Mouse (Mus musculus) MEL (cell line): ENCODE data around the gene Plxdc1. TPM values are rescaled to one million over a fixed set of nuclear protein-coding genes. Genes with fewer than 3 reads are reported as not detected.

Experiments used
- DNase-seq: peaks from one replicate; pipeline ENCODE4 v3.0.0; 2011; ENCODE audit warnings: low read depth, low spot score
- H3K27ac ChIP-seq: 2 replicates; pipeline ENCODE4 v1.5.1; 2012; ENCODE audit warnings: low read depth, mild to moderate bottlenecking, control low read depth, low read length, moderate library complexity; ENCODE audit not compliant: control insufficient read depth
- H3K27me3 ChIP-seq, 2 experiments: fragments of 150-350 bp in 1 of 2; sonication (generic) in 1 of 2; 2 replicates each; pipeline ENCODE4 v1.6.1; 2012; ENCODE audit warnings: low read length in 2 of 2, mild to moderate bottlenecking in 2 of 2, improper control_type of control experiment in 1 of 2, moderate library complexity in 1 of 2; ENCODE audit not compliant: insufficient read depth in 2 of 2, control insufficient read depth in 1 of 2
- H3K36me3 ChIP-seq, 2 experiments: 2 replicates each; pipeline ENCODE4 v1.6.1; 2012 to 2014; ENCODE audit warnings: low read length in 2 of 2, improper control_type of control experiment in 1 of 2, inconsistent platforms in 1 of 2, mild to moderate bottlenecking in 1 of 2; ENCODE audit not compliant: insufficient read depth in 2 of 2, control insufficient read depth in 1 of 2
- H3K4me1 ChIP-seq, 2 experiments: fragments of 150-350 bp in 1 of 2; sonication (generic) in 1 of 2; 2 replicates each; pipeline ENCODE4 v1.6.1; 2012; ENCODE audit warnings: low read length in 2 of 2, improper control_type of control experiment in 1 of 2, mild to moderate bottlenecking in 1 of 2; ENCODE audit not compliant: insufficient read depth in 2 of 2, control insufficient read depth in 1 of 2
- H3K4me3 ChIP-seq, 2 experiments: fragments of 150-350 bp in 1 of 2; sonication (generic) in 1 of 2; 2 replicates each; pipeline ENCODE4 v1.5.1; 2012; ENCODE audit warnings: low read depth in 2 of 2, low read length in 2 of 2, mild to moderate bottlenecking in 2 of 2, moderate library complexity in 2 of 2, control low read depth in 1 of 2, improper control_type of control experiment in 1 of 2; ENCODE audit not compliant: control insufficient read depth in 1 of 2, insufficient read depth in 1 of 2
- H3K79me2 ChIP-seq: 2 replicates; pipeline ENCODE4 v1.6.1; 2012; ENCODE audit warnings: mild to moderate bottlenecking, low read length, moderate library complexity; ENCODE audit not compliant: control insufficient read depth, poor library complexity, insufficient read depth
- H3K9ac ChIP-seq: 2 replicates; pipeline ENCODE4 v1.6.1; 2012; ENCODE audit warnings: low read depth, mild to moderate bottlenecking, control low read depth, low read length, moderate library complexity; ENCODE audit not compliant: control insufficient read depth, poor library complexity, severe bottlenecking
- H3K9me3 ChIP-seq: fragments of 150-350 bp; sonication (generic); replicated peaks from 2 replicates; pipeline ENCODE4 v1.6.1; 2012; ENCODE audit warnings: mild to moderate bottlenecking, low read length, improper control_type of control experiment, moderate library complexity; ENCODE audit not compliant: insufficient read depth
- CHD1 ChIP-seq: IDR thresholded peaks from 2 replicates; pipeline ENCODE4 v1.6.1; 2012; ENCODE audit warnings: low read depth, mild to moderate bottlenecking, inconsistent platforms, low read length, improper control_type of control experiment
- CHD2 ChIP-seq: IDR thresholded peaks from 2 replicates; pipeline ENCODE4 v1.6.1; 2011; ENCODE audit warnings: low read length, improper control_type of control experiment
- CTCF ChIP-seq, 3 experiments: IDR thresholded peaks in 2 of 3; conservative IDR thresholded peaks in 1 of 3; 2 replicates each; pipeline ENCODE4 v1.5.1; 2011 to 2012; ENCODE audit warnings: low read length in 3 of 3, low read depth in 2 of 3, mild to moderate bottlenecking in 2 of 3, improper control_type of control experiment in 1 of 3, inconsistent platforms in 1 of 3, mixed read lengths in 1 of 3, moderate library complexity in 1 of 3; ENCODE audit not compliant: control insufficient read depth in 1 of 3, insufficient read depth in 1 of 3, poor library complexity in 1 of 3, severe bottlenecking in 1 of 3
- E2F4 ChIP-seq: IDR thresholded peaks from 2 replicates; pipeline ENCODE4 v1.6.1; 2011; ENCODE audit warnings: low read depth, low read length, improper control_type of control experiment, borderline replicate concordance
- GABPA ChIP-seq: IDR thresholded peaks from 2 replicates; pipeline ENCODE4 v1.6.1; 2012; ENCODE audit warnings: low read depth, mild to moderate bottlenecking, inconsistent platforms, low read length, improper control_type of control experiment, moderate library complexity
- HCFC1 ChIP-seq: IDR thresholded peaks from 2 replicates; pipeline ENCODE4 v1.6.1; 2012; ENCODE audit warnings: low read depth, mild to moderate bottlenecking, inconsistent platforms, low read length, improper control_type of control experiment, moderate library complexity
- KAT2A ChIP-seq: conservative IDR thresholded peaks from 2 replicates; pipeline ENCODE4 v1.6.1; 2012; ENCODE audit warnings: low read depth, low read length, improper control_type of control experiment, inconsistent platforms
- MYB ChIP-seq: IDR thresholded peaks from 2 replicates; pipeline ENCODE4 v1.6.1; 2011; ENCODE audit warnings: mild to moderate bottlenecking, low read depth, low read length, improper control_type of control experiment
- MYC ChIP-seq: IDR thresholded peaks from 2 replicates; pipeline ENCODE4 v1.6.1; 2011; ENCODE audit warnings: low read depth, mild to moderate bottlenecking, low read length, improper control_type of control experiment, moderate library complexity
- NELFE ChIP-seq: IDR thresholded peaks from 2 replicates; pipeline ENCODE4 v1.6.1; 2011; ENCODE audit warnings: low read depth, low read length, improper control_type of control experiment
- POLR2A ChIP-seq, 2 experiments: IDR thresholded peaks; 2 replicates each; pipeline ENCODE4 v1.6.1; 2011 to 2012; ENCODE audit warnings: low read length in 2 of 2, mild to moderate bottlenecking in 2 of 2, control low read depth in 1 of 2, improper control_type of control experiment in 1 of 2, low read depth in 1 of 2, moderate library complexity in 1 of 2; ENCODE audit not compliant: control insufficient read depth in 1 of 2, insufficient read depth in 1 of 2, poor library complexity in 1 of 2
- POLR2AphosphoS2 ChIP-seq: IDR thresholded peaks from 2 replicates; pipeline ENCODE4 v1.6.1; 2011; ENCODE audit warnings: low read length, improper control_type of control experiment
- RAD21 ChIP-seq: IDR thresholded peaks from 2 replicates; pipeline ENCODE4 v1.6.1; 2011; ENCODE audit warnings: mild to moderate bottlenecking, low read depth, low read length, improper control_type of control experiment
- RCOR1 ChIP-seq: IDR thresholded peaks from 2 replicates; pipeline ENCODE4 v1.6.1; 2012; ENCODE audit warnings: low read depth, mild to moderate bottlenecking, inconsistent platforms, low read length, improper control_type of control experiment
- TAL1 ChIP-seq: IDR thresholded peaks from 2 replicates; pipeline ENCODE4 v1.6.1; 2012; ENCODE audit warnings: mild to moderate bottlenecking, inconsistent platforms, low read length, moderate library complexity, mixed read lengths
- TCF12 ChIP-seq: IDR thresholded peaks from 2 replicates; pipeline ENCODE4 v1.6.1; 2014; ENCODE audit warnings: low read depth, mild to moderate bottlenecking, inconsistent platforms, low read length, improper control_type of control experiment, moderate library complexity
- UBTF ChIP-seq: IDR thresholded peaks from 2 replicates; pipeline ENCODE4 v1.6.1; 2012; ENCODE audit warnings: low read depth, mild to moderate bottlenecking, inconsistent platforms, low read length, improper control_type of control experiment, moderate library complexity, borderline replicate concordance; ENCODE audit not compliant: insufficient read depth
- USF1 ChIP-seq: IDR thresholded peaks from 2 replicates; pipeline ENCODE4 v1.6.1; 2014; ENCODE audit warnings: low read depth, mild to moderate bottlenecking, inconsistent platforms, low read length, improper control_type of control experiment, moderate library complexity
- USF2 ChIP-seq, 2 experiments: IDR thresholded peaks; 2 replicates each; pipeline ENCODE4 v1.6.1; 2011 to 2012; ENCODE audit warnings: improper control_type of control experiment in 2 of 2, low read length in 2 of 2, borderline replicate concordance in 1 of 2, inconsistent platforms in 1 of 2, low read depth in 1 of 2, mild to moderate bottlenecking in 1 of 2; ENCODE audit not compliant: insufficient read depth in 1 of 2
- ZKSCAN1 ChIP-seq: IDR thresholded peaks from 2 replicates; pipeline ENCODE4 v1.6.1; 2012; ENCODE audit warnings: low read depth, mild to moderate bottlenecking, inconsistent platforms, low read length, improper control_type of control experiment, moderate library complexity
- ZMIZ1 ChIP-seq: IDR thresholded peaks from 2 replicates; pipeline ENCODE4 v1.6.1; 2012; ENCODE audit warnings: low read depth, mild to moderate bottlenecking, inconsistent platforms, low read length, improper control_type of control experiment, moderate library complexity
- ZNF384 ChIP-seq: IDR thresholded peaks from 2 replicates; pipeline ENCODE4 v1.6.1; 2012; ENCODE audit warnings: low read depth, mild to moderate bottlenecking, inconsistent platforms, low read length, improper control_type of control experiment
- polyA plus RNA-seq, 2 experiments: library from polyadenylated mRNA; stranded (reverse) in 1 of 2; unstranded in 1 of 2; fragments of >175 nt in 1 of 2; fragments of >200 nt in 1 of 2; gene quantifications; 2 replicates each; pipeline versions ENCODE4 v1.2.1 to v1.2.4; 2012; ENCODE audit warnings: low replicate concordance in 2 of 2, low read depth in 1 of 2; ENCODE audit not compliant: insufficient read length in 2 of 2, insufficient read depth in 1 of 2, missing spikeins in 1 of 2
- total RNA-seq: library from RNA; depleted of rRNA; stranded (reverse); fragments of 300-350 nt; gene quantifications from 2 replicates; pipeline ENCODE4 v1.2.3, GENCODE M21; 2012

Gene Plxdc1
- total and polyA plus RNA-seq, 3 experiments: 13.1 to 24.5 TPM; not detected in 1

DNA sequence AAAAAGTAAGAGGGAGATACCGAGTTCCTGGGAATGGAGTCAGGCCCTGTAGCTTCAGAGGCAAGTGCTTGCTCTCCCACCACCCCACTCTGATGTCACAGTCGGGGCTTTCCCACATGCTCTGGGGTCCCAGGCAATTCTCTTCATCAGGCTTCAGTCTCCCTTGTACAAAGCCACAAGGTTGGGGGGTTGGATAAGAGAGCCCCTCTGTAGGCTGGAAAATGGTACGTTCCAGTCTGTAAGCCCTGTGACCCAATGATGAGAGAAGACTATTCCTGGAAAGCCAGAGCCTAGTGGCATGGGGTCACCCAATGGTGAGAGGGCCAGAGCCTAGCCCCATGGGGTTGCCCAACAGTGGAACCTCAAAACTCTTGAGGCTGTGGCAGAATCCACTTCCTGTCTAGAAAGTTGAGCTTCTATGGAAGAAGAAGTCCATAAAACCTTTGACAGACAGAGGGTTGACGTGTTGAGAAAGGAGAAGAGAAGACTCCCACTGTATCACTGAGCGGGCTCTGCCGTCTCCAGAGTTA lies 70.2 kb downstream of the Plxdc1 start:
- Histone ChIP-seq H3K79me2 (no peaks in the 10 kb centered on the region), H3K9me3 (no peaks in the 10 kb centered on the region), H3K4me3 (no peak overlapping the region), H3K27me3 (no peaks in the 10 kb centered on the region), H3K9ac (no peak overlapping the region), H3K36me3 (peaks cover 0 to 10% of the 10 kb centered on the region in 2 experiments; a peak in 2 of 4 replicates), H3K27ac (no peak overlapping the region), H3K4me1 (peaks cover 3 to 22% of the 10 kb centered on the region in 2 experiments)
- no peak for DNase-seq
- TF ChIP-seq CHD2 (no peak), ZKSCAN1 (no peak), USF2 (IDR thresholded peaks at IDR 0.05; ENCODE audit: borderline replicate concordance in 1 of 2, insufficient read depth in 1 of 2, low read depth in 1 of 2, low read length in 2 of 2) (no peak), TAL1 (no peak), UBTF (no peak), E2F4 (no peak), CHD1 (no peak), NELFE (no peak), MYC (no peak), POLR2A (IDR thresholded peaks at IDR 0.05; ENCODE audit: control insufficient read depth in 1 of 2, insufficient read depth in 1 of 2, low read depth in 1 of 2, low read length in 2 of 2, poor library complexity in 1 of 2) (no peak), POLR2AphosphoS2 (no peak), USF1 (no peak), TCF12 (no peak), ZNF384 (no peak), ZMIZ1 (no peak), CTCF (IDR thresholded peaks at IDR 0.05 in 2 of 3, conservative IDR thresholded peaks at IDR 0.05 in 1 of 3; ENCODE audit: control insufficient read depth in 1 of 3, insufficient read depth in 1 of 3, low read depth in 2 of 3, low read length in 3 of 3, poor library complexity in 1 of 3, severe bottlenecking in 1 of 3) (no peak), HCFC1 (no peak), KAT2A (no peak)

DNA sequence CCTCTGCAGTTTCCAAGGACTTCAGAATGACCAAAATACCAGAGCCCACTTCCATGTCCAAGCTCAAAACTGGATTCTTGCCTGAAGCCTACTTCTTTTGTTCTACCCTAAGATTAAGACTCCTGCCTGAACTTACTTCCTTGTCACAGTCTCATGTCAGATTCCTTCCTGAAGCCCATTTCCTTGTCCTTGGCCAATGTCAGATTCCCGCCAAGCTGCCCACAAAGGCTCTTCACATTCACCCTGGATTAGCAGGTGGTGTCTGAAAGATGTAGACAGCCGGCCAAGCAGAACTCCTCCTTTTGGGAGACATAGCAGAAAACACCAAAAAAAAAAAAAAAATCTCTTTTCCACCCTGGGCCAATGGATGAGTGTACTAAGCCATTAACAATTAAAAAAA lies 70.8 kb downstream of the Plxdc1 start:
- peaks cover 3 to 22% of the 10 kb centered on the region in 2 experiments for H3K4me1 ChIP-seq
- no peak overlapping the region for H3K4me3 ChIP-seq
- H3K36me3 ChIP-seq: peaks cover 0 to 10% of the 10 kb centered on the region in 2 experiments; a peak in 2 of 4 replicates
- H3K79me2 ChIP-seq: no peaks in the 10 kb centered on the region
- H3K27ac ChIP-seq: no peak overlapping the region
- H3K9me3 ChIP-seq: no peaks in the 10 kb centered on the region
- DNase-seq: no peak
- H3K9ac ChIP-seq: no peak overlapping the region
- TF ChIP-seq RAD21 (no peak), GABPA (no peak), CHD2 (no peak), TCF12 (no peak), USF2 (IDR thresholded peaks at IDR 0.05; ENCODE audit: borderline replicate concordance in 1 of 2, insufficient read depth in 1 of 2, low read depth in 1 of 2, low read length in 2 of 2) (no peak), ZNF384 (no peak), E2F4 (no peak), CHD1 (no peak), USF1 (no peak), RCOR1 (no peak), MYB (no peak)
- no peaks in the 10 kb centered on the region for H3K27me3 ChIP-seq
